9 mouse cellular contexts compared by ENCODE assay signal in genomic region chr7:121730225-121730624, GRCm38 (mm10). TPM values are rescaled to one million over a fixed set of nuclear protein-coding genes. Genes with fewer than 3 reads are reported as not detected.
DNase-seq lines count a peak whose midpoint lies in the region; TF ChIP-seq lines count a peak whose summit lies in the region.
"Had no signal": no experiment of that assay in that cellular context is flagged by ENCODE, and none has a peak within 500 bp of the region (broad histone marks: within the 10 kb centered on the region; RNA-seq: fewer than 3 reads in every experiment).

No protein-coding gene starts in this region.

- intact Hi-C loops in heart, adult 2 months (cut with DNase I), result no loop called here
- intact Hi-C loops in heart, postnatal 25 days (cut with DNase I), result no loop called here

- no peak for TF ChIP-seq POLR2A in heart, adult 2 months (IDR thresholded peaks at IDR 0.05; ENCODE audit: insufficient read depth, low read depth, low read length)

- peak; percentile 34 for TF ChIP-seq CTCF in heart, adult 2 months (IDR thresholded peaks at IDR 0.05)

- no peak overlapping the region for H3K4me3 ChIP-seq in heart, adult 2 months
- H3K4me3 ChIP-seq: neural tube, embryonic 13.5 days had no signal

- DNase-seq in heart, adult 2 months, result peak in 1 of 2 experiments; percentile 40
- DNase-seq in heart, postnatal 25 days (ENCODE audit: low spot score), result no peak
- peak; percentile 17 to 38 for DNase-seq in urinary bladder, postnatal 36 days (ENCODE audit: low spot score in 2 of 2)
- DNase-seq in urinary bladder, postnatal 10 days (ENCODE audit: low spot score), result no peak
- DNase-seq in heart, postnatal 4 days, result peak; percentile 77
- peak; percentile 66 for DNase-seq in ovary, postnatal 36 days (ENCODE audit: low spot score)
- DNase-seq in right cerebral cortex, adult 2 months (ENCODE audit: low spot score in 2 of 2), result no peak
- DNase-seq in MN1 (ENCODE audit: low spot score), result no peak

- WGBS in heart, adult 2 months, result 12% methylated on average over 5 of the region's 5 CpGs

- H3K79me2 ChIP-seq in heart, adult 2 months (replicated peaks; ENCODE audit: control insufficient read depth, insufficient read depth, low read length), result no peaks in the 10 kb centered on the region

- 0 out of 2 replicates have a peak, but pooled peaks cover 1% of the 10 kb centered on the region for H3K4me1 ChIP-seq in heart, adult 2 months (ENCODE audit: control insufficient read depth, insufficient read depth, low read length)

- no peak overlapping the region for H3K27ac ChIP-seq in heart, adult 2 months
- H3K27ac ChIP-seq: neural tube, embryonic 13.5 days had no signal

- H3K27me3 ChIP-seq in heart, adult 2 months (ENCODE audit: control insufficient read depth, insufficient read depth, low read length), result peaks cover 6% of the 10 kb centered on the region; the same call in 1 of the 2 replicates

- TF ChIP-seq EP300 in heart, adult 2 months (IDR thresholded peaks at IDR 0.05; ENCODE audit: insufficient read depth, low read depth, low read length), result no peak

- no peaks in the 10 kb centered on the region for H3K36me3 ChIP-seq in heart, adult 2 months (ENCODE audit: control insufficient read depth, insufficient read depth, low read length)
- H3K36me3 ChIP-seq: neural tube, embryonic 13.5 days had no signal

- no peak overlapping the region for H3K9ac ChIP-seq in heart, adult 2 months (ENCODE audit: low read depth, low read length)
- H3K9ac ChIP-seq: neural tube, embryonic 13.5 days had no signal

RNA-seq across cellular contexts. Expression of gene Scnn1g, which starts 4.1 kb away (rescaled TPM):
- not detected for total RNA-seq in heart, adult 2 months (2021)
- 0.41 TPM in 1 of 2 replicates, not detected in the other for polyA plus RNA-seq in heart, adult 2 months (2012; rRNA removed)
- not detected for total RNA-seq in heart, postnatal 25 days (2021)
- total RNA-seq in heart, postnatal 4 days (2021), result not detected
- polyA plus RNA-seq: neural tube, embryonic 13.5 days had no signal

RNA-seq across cellular contexts. Expression of gene Usp31, which starts 23.2 kb away (rescaled TPM):
- total RNA-seq in heart, adult 2 months (2021), result 1 to 10 TPM; 8.5 to 9.9 TPM
- polyA plus RNA-seq in heart, adult 2 months (2012; rRNA removed), result 3.5 and 6.6 TPM in 2 replicates
- 1 to 10 TPM; 8.1 to 9.7 TPM for total RNA-seq in heart, postnatal 25 days (2021)
- 1 to 10 TPM; 7.9 to 8.3 TPM for total RNA-seq in heart, postnatal 4 days (2021)

Comparison
In these comparisons a context has a peak if more than half of its experiments do, and no peak if none do; other contexts are left out.
1. DNase-seq: peak in urinary bladder, postnatal 36 days (2 of 2), heart, postnatal 4 days (single experiment) and ovary, postnatal 36 days (single experiment); none in heart, postnatal 25 days (single experiment), urinary bladder, postnatal 10 days (single experiment), right cerebral cortex, adult 2 months (0 of 2) and MN1 (single experiment).